Mouse (Mus musculus): ENCODE measurements around the gene F830045P16Rik.

DNA sequence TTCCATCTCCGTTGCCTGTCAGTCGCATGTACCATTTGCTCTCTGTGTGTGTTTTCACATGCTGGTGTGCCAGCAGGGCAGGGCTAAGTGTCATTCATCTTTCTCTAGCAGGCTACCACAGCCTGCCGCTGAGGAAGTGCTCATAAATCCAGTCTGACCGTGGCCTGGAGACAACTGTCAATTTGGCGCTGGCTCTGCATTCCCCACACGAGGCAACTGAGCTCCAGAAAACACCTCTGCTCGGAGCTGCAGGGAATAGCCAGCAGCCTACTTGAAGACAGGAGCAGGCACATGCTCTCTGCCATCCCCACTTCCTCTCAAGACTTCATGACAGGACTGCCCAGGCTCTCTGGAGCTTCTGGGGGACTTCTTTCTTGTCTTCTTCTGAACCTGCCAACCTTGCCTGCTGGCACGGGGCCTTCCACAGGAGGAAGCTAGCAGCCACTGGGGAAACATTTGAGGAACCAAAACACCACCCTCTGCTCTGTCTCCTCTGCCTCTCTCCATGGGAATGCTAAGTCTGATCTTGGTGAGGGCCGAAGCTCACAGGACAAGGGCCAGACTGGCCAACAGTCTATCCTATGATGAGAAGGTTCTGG, 13.2 kb upstream of the F830045P16Rik start:
- TF ChIP-seq POLR2A (IDR thresholded peaks at IDR 0.05; ENCODE audit: borderline replicate concordance, extremely low read depth, insufficient read depth, insufficient read length, poor library complexity, severe bottlenecking) (no peak), CTCF (IDR thresholded peaks at IDR 0.05; ENCODE audit: borderline replicate concordance, extremely low read depth, insufficient read depth, insufficient read length) (no peak)
